Mouse (Mus musculus): ENCODE measurements around the gene Olfr504. TPM values are rescaled to one million over a fixed set of nuclear protein-coding genes. Genes with fewer than 3 reads are reported as not detected.
"Not testable (repeated sequence)": the region's sequence is repeated elsewhere in the genome, so short reads cannot be mapped to it uniquely, and the experiment has no call there.

Olfr504 gene
- polyA plus RNA-seq (2016; fragmentation: Nextera tagmentation; extraction: Ambion mirVana): not detected in 2 replicates

DNA sequence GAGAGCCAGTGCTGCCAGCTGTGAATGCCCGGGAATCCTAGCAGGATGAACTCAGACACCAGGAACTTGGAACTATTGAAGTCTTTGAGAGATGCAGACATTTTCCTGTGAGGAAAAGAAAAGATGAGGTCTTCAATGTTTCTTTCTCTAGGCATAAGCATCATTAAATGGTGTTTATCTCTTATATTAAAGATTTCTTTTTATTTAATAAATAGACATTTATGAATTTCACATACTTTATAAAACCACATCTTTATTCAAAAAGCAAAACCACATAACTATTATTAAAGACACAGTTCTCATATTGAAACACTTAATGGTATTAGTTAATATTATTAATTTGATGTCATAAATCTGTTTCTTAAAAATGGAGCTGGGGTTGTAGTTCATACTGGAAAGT, at the start of gene Olfr504:
Olfr504 (minus strand) TSS at position 101 of the 400 bp plus-strand sequence.
- no peaks in the 10 kb centered on the region for H3K4me1 ChIP-seq
- peaks cover 4% of the 10 kb centered on the region; the same call in 1 of the 2 replicates for H3K9me3 ChIP-seq (replicated peaks)
- H3K27ac ChIP-seq: no peak within 1 kb of the TSS
- 92% methylated on average over 1 of the region's 1 CpGs for WGBS
- ATAC-seq (ENCODE audit: low FRiP score): no peak
- H3K36me3 ChIP-seq: no peaks in the 10 kb centered on the region
- no peak within 1 kb of the TSS for H3K4me2 ChIP-seq (replicated peaks)
- no peak within 1 kb of the TSS for H3K4me3 ChIP-seq
- H3K9ac ChIP-seq: no peak within 1 kb of the TSS
- H3K27me3 ChIP-seq: no peaks in the 10 kb centered on the region

DNA sequence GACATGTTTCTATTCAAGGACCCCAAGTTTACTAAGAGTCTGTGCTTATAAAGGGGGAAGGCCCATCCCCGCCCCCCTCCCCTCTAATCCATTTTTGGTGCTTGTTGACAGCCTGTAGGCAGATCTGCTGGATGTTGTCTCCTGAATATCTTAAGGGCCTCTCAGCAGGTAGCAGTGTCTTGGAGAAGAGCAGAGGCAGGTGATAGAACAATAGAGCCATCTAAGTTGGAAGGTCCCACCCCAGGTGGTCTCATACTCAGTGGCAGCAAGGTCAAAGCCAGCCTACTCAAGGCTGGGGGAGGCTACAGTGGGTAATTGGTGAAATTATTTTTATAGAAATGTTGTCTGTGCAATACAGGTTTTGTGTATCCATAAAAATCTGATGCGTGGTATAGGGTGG, 48.5 kb upstream of the Olfr504 start:
- no peak for ATAC-seq (ENCODE audit: low FRiP score)
- no peaks in the 10 kb centered on the region for H3K27me3 ChIP-seq
- H3K27ac ChIP-seq: no peak overlapping the region
- H3K4me2 ChIP-seq (replicated peaks): no peak overlapping the region
- WGBS: 96% methylated on average over 2 of the region's 2 CpGs
- no peaks in the 10 kb centered on the region for H3K36me3 ChIP-seq
- no peaks in the 10 kb centered on the region for H3K9me3 ChIP-seq (replicated peaks)
- no peak overlapping the region for H3K9ac ChIP-seq
- H3K4me1 ChIP-seq: no peaks in the 10 kb centered on the region
- H3K4me3 ChIP-seq: no peak overlapping the region

DNA sequence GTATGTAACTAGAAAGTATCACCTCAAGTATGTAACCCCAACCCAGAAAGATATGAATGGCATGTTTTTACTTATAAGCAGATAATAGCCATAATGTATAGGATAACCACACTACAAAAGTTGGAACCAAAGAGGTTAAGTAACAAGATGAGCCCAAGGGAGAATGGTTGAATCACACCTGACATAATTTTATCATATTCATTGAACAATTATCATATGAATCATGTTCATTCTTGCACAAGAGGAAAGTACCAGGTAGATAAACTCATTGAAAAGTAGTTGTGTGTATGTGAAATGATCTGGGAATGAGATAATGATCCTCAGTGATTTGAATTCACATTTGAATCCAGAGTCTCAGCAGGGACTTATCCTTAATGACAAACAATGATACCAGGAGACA, 44.9 kb upstream of the Olfr504 start, which contains the start of gene Olfr506:
Olfr506 (plus strand) TSS at position 301 of the 400 bp plus-strand sequence.
- Histone ChIP-seq H3K4me3 (no peak within 1 kb of the TSS), H3K36me3 (no peaks in the 10 kb centered on the region), H3K9ac (no peak within 1 kb of the TSS), H3K27me3 (no peaks in the 10 kb centered on the region), H3K27ac (no peak within 1 kb of the TSS), H3K4me2 (replicated peaks) (no peak within 1 kb of the TSS), H3K4me1 (no peaks in the 10 kb centered on the region), H3K9me3 (replicated peaks) (no peaks in the 10 kb centered on the region)
- no peak for ATAC-seq (ENCODE audit: low FRiP score)

DNA sequence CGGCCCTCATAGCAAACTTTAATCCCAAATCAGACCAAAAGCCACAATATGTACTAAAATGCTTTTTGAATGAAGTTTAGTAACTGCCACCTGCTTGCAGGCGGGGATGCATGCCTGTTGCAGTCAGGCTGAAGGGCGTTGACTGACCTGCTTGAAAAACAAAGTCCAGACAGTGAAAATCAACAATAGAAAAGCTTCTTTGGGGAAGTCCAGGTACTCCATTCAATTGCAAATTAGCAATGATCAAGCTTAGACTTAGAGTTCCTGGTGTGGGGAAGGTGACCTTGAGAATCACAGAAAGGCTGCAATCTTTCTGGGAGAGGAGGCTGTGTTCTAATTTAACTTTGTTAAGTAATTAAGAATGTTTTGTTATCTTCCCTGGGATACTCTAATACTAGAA, 36.3 kb upstream of the Olfr504 start:
- H3K4me2 ChIP-seq (replicated peaks); H3K27me3 ChIP-seq; H3K9ac ChIP-seq; H3K4me1 ChIP-seq; H3K4me3 ChIP-seq; H3K27ac ChIP-seq; H3K36me3 ChIP-seq; ATAC-seq (ENCODE audit: low FRiP score); H3K9me3 ChIP-seq (replicated peaks): not testable (repeated sequence)
- WGBS: 77% methylated on average over 3 of the region's 3 CpGs

DNA sequence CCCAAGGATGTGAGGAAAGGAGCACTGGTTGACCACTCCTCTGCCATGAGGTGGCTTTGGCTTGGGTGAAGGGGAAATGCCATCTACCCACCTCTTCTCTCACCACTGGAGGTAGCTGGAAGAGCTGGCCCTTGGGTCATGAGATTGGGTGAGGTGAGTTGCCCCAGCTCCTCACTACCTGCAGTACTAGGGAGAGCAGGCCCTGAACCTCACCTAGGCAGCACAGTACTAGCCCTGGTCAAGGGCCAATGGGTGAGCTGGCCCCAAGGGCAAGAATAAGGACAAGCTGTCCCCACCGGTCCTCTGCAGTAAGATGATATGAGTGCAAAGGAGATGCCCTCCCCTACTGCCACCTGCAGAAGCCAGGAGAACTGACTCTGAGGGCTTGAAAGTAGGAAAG, 24.2 kb upstream of the Olfr504 start:
- Histone ChIP-seq H3K9me3 (replicated peaks) (no peaks in the 10 kb centered on the region), H3K4me1 (no peaks in the 10 kb centered on the region), H3K4me2 (replicated peaks) (no peak overlapping the region), H3K9ac (no peak overlapping the region), H3K4me3 (no peak overlapping the region), H3K36me3 (no peaks in the 10 kb centered on the region), H3K27ac (no peak overlapping the region), H3K27me3 (no peaks in the 10 kb centered on the region)
- 79% methylated on average over 1 of the region's 1 CpGs for whole genome bisulfite sequencing
- ATAC-seq (ENCODE audit: low FRiP score): peak; percentile 35; the same call in 1 of the 2 replicates

DNA sequence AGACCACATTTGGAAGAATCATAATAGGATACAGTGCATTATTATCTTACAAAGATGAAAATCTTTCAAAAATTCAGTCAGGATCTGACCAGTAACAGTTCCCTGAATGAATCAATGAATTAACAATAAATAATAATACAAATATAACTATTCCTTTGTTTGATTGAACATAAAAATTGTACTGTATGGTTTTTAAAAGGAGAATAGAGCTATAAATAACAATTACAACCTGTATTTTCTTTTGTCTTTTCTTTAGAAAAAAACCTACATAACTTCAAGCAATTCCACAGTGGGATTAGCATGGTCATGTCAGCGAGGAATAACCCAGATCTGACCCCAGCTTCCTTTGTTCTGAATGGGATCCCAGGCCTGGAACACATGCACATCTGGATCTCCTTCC, 21.4 kb downstream of the Olfr504 start, which contains the start of gene Olfr503:
Olfr503 (plus strand) TSS at position 301 of the 400 bp plus-strand sequence.
- H3K27ac ChIP-seq; H3K9ac ChIP-seq; H3K27me3 ChIP-seq; ATAC-seq (ENCODE audit: low FRiP score); H3K4me3 ChIP-seq; H3K9me3 ChIP-seq (replicated peaks); H3K4me1 ChIP-seq; H3K36me3 ChIP-seq; H3K4me2 ChIP-seq (replicated peaks): not testable (repeated sequence)
- WGBS: 60% methylated on average over 1 of the region's 1 CpGs

DNA sequence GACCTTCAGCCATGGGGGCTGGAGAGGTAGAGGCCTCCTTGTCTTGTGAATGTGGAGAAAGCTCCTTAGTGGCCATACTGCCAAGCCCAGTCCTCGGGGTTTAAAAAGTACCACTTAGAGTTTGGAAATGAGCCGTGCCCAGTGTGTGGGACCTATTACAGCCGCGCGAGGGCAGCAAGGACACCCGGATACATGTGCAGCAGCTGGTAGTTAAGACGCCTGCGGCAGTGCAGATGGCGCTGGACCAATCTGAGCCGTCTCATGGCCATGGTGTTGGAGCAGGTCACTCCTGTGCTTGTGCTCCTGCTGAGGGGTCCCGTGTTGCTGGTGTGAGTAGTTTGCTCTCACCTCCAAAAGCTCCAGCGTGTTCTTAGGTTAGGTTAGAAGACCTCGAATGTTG, 23.2 kb downstream of the Olfr504 start:
- Histone ChIP-seq H3K4me3 (no peak overlapping the region), H3K9me3 (replicated peaks) (no peaks in the 10 kb centered on the region), H3K27ac (no peak overlapping the region), H3K4me2 (replicated peaks) (no peak overlapping the region), H3K9ac (no peak overlapping the region), H3K27me3 (no peaks in the 10 kb centered on the region), H3K36me3 (no peaks in the 10 kb centered on the region), H3K4me1 (no peaks in the 10 kb centered on the region)
- 82% methylated on average over 13 of the region's 13 CpGs for WGBS
- ATAC-seq (ENCODE audit: low FRiP score): no peak

DNA sequence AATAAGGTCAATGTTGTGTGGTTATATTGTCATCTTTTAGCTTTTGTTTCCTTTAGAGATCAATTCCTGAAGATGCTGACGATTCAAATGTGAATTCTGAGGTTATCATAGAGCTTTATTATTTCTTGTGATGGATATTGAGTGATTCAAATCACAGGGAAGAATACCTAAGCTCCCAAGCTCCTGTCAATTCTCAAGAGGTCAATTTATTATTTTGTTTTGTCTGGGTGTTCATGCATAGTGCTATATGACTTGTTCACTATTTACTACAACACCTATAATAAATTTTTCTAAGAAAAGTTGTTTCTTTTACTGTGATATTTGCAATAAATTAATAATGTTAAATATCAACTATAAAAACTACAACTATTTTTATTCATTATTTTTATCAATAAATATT, 40.6 kb downstream of the Olfr504 start, which contains the start of gene Olfr502:
Olfr502 (minus strand) TSS at position 101 of the 400 bp plus-strand sequence.
- H3K9ac ChIP-seq: no peak within 1 kb of the TSS
- no peak within 1 kb of the TSS for H3K4me2 ChIP-seq (replicated peaks)
- H3K36me3 ChIP-seq: no peaks in the 10 kb centered on the region
- no peaks in the 10 kb centered on the region for H3K4me1 ChIP-seq
- no peak for ATAC-seq (ENCODE audit: low FRiP score)
- WGBS: 77% methylated on average over 1 of the region's 1 CpGs
- no peaks in the 10 kb centered on the region for H3K27me3 ChIP-seq
- H3K27ac ChIP-seq: no peak within 1 kb of the TSS
- no peak within 1 kb of the TSS for H3K4me3 ChIP-seq
- H3K9me3 ChIP-seq (replicated peaks): no peaks in the 10 kb centered on the region; the same call in 1 of the 2 replicates

Other genes starting within 250 kb of the Olfr504 start
- not detected in 2 replicates for gene Olfr492, start 242.1 kb downstream of the Olfr504 start, polyA plus RNA-seq (2016; fragmentation: Nextera tagmentation; extraction: Ambion mirVana)
- gene Olfr493, start 218.8 kb downstream of the Olfr504 start, polyA plus RNA-seq (2016; fragmentation: Nextera tagmentation; extraction: Ambion mirVana): not detected in 2 replicates
- not detected in 2 replicates for gene Olfr494, start 200.5 kb downstream of the Olfr504 start, polyA plus RNA-seq (2016; fragmentation: Nextera tagmentation; extraction: Ambion mirVana)
- gene Olfr495, start 172.6 kb downstream of the Olfr504 start, polyA plus RNA-seq (2016; fragmentation: Nextera tagmentation; extraction: Ambion mirVana): not detected in 2 replicates
- not detected in 2 replicates for gene Olfr497, start 145.4 kb downstream of the Olfr504 start, polyA plus RNA-seq (2016; fragmentation: Nextera tagmentation; extraction: Ambion mirVana)
- gene Olfr498, start 100.5 kb downstream of the Olfr504 start, polyA plus RNA-seq (2016; fragmentation: Nextera tagmentation; extraction: Ambion mirVana): not detected in 2 replicates
- gene Olfr502, start 40.7 kb downstream of the Olfr504 start, polyA plus RNA-seq (2016; fragmentation: Nextera tagmentation; extraction: Ambion mirVana): not detected in 2 replicates
- not detected in 2 replicates for gene Olfr503, start 21.3 kb downstream of the Olfr504 start, polyA plus RNA-seq (2016; fragmentation: Nextera tagmentation; extraction: Ambion mirVana)
- not detected in 2 replicates for gene Olfr506, start 45.0 kb upstream of the Olfr504 start, polyA plus RNA-seq (2016; fragmentation: Nextera tagmentation; extraction: Ambion mirVana)
- not detected in 2 replicates for gene Olfr507, start 56.0 kb upstream of the Olfr504 start, polyA plus RNA-seq (2016; fragmentation: Nextera tagmentation; extraction: Ambion mirVana)
- not detected in 2 replicates for gene Olfr508, start 64.2 kb upstream of the Olfr504 start, polyA plus RNA-seq (2016; fragmentation: Nextera tagmentation; extraction: Ambion mirVana)
- not detected in 2 replicates for gene Olfr509, start 86.1 kb upstream of the Olfr504 start, polyA plus RNA-seq (2016; fragmentation: Nextera tagmentation; extraction: Ambion mirVana)
- not detected in 2 replicates for gene Olfr510, start 100.6 kb upstream of the Olfr504 start, polyA plus RNA-seq (2016; fragmentation: Nextera tagmentation; extraction: Ambion mirVana)
- gene Olfr512, start 147.5 kb upstream of the Olfr504 start, polyA plus RNA-seq (2016; fragmentation: Nextera tagmentation; extraction: Ambion mirVana): not detected in 2 replicates
- not detected in 2 replicates for gene Olfr513, start 185.2 kb upstream of the Olfr504 start, polyA plus RNA-seq (2016; fragmentation: Nextera tagmentation; extraction: Ambion mirVana)